Mouse (Mus musculus) neural tube, embryonic 10.5 days (tissue): ENCODE data around the gene Nol4l.

Experiments used
- DNase-seq: peaks from one replicate; pipeline ENCODE4 v3.0.0-alpha.2; 2017; ENCODE audit warnings: low spot score; ENCODE audit errors: extremely low spot score

The Nol4l gene

GRCm38 (mm10) chr2:153529931-153530766 is at the start of gene Nol4l:
TSS of gene Nol4l (minus strand) at chr2:153529971.
- DNase-seq = peak; percentile 68

DNA sequence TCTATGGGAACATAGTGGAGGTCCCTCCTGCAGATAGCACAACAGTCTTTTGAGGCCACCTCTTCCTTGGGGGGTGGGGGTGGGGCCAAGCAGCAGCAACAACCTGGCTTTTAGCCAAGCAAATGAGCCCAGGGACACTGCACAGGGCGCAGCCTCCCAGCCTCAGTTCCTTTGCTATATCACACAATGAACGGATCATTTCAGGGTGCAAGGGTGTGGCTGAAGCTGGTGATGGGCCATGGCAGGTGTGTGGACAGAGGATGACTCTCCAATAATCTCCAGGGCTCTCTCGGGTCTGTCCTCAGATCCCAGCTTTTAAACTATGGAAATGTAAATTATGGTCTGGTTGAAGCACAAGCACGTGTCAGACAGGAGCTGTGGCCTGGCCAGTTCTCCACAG is 47.4 kb upstream of the Nol4l start:
- DNase-seq = no peak

DNA sequence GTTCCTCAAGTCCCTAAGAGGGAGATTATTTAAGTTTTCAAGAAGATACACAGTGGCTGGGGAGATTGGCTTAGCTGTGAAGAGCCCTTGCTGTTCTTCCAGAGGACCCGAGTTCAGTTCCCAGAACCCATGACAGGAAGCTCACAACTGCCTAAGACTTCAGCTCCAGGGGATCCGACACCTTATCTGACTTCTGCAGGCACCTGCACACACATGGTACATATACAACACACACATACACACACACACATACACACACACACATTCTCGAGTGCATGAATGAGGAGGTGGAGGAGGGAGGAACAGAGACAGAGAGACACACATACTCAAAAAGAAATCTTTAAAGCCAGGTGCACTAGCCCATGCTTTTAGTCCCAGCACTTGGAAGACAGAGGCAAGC is 46.4 kb upstream of the Nol4l start:
- no peak for DNase-seq

GRCm38 (mm10) chr2:153575554-153575953 is 45.8 kb upstream of the Nol4l start:
- no peak for DNase-seq

DNA sequence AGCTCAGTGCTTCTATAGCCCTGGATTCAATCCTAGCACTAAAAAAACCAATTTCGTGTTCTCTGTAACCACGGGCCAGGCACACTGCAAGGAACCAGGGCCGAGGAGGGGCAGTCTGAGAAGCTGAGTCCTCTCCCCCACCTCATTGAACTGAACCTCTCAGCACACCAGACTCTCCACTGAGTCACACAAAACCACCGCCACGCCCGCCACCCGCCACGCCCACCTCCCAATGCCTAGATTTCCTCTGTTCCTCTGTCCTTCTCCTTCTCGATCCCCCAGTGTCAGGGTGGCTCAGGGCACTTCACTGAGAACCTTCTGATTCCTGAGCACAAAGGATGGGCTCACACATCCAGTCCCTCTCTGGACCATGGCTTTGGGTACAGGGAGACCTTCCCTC is 43.3 kb upstream of the Nol4l start:
- DNase-seq = no peak

DNA sequence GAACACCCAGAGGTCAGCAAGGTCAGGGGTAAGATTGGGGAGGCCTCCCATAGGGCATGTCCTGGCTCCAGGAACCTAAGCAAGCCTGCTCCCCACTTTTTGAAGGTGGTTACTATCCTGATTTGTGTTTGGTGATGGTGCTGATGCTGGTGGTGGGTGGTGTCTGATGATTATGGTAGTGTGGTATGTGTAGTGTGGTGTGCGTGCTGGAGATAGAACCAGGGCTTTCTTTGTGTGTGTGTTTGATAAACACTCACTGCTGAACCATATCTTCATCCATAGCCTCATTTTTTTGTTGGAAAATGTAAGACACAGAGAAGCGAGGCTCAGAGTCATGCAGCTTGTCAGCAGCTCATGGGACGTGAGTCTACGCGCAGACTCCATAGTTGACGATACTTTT is 38.8 kb upstream of the Nol4l start:
- no peak for DNase-seq

GRCm38 (mm10) chr2:153568013-153568412 is 38.2 kb upstream of the Nol4l start:
- DNase-seq = no peak

GRCm38 (mm10) chr2:153564343-153564742 is 34.6 kb upstream of the Nol4l start:
- no peak for DNase-seq

- DNase-seq = no peak
These were observed 31.8 kb upstream of the Nol4l start for GRCm38 (mm10) chr2:153561564-153561963.

- DNase-seq = peak; percentile 43
These were observed 31.1 kb upstream of the Nol4l start for GRCm38 (mm10) chr2:153560664-153561541.

DNA sequence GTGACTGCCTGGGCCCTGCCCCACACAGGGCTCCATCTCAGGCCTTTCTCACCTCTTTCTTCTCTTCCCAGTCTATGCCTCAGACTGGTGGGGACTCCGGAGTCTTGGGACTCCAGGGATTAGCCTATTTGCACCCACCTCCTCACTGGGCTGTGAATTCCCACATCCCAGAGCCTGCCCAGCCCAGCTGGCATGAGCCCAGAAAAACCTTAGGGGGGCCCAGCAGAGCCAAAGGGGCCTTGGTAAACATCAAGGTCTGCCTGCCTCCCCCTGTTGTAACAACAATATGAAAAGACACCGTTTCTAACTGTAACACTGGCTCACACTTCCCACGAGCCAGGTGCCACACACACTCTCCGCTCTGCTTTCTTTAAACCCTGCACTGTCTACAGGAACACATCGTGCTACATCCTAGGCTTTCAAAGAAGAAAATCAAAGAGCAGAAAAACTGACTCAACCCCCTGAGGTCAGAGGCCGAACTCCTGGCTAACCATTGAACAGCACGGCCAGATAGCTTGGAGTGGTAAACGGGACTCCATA is 29.9 kb upstream of the Nol4l start:
- no peak for DNase-seq

DNA sequence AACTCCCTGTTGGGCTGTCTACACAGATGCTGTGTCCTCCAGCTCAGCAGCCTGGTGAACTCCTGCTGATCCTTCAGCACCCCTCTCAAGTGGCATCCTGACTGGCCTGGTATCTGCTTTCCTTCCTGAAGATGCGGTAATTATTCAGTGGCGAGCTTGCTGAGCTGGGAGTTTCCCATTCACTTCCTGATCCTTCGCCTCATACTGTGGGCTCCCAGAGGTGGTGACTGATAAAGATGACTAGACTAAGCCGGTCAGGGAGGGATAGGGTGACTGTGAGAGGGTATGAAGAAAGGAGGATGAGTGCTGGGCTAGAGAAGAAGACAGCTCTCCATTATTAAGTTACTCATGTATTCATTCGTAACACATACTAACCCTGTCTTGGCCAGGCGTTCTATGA is 28.7 kb upstream of the Nol4l start:
- no peak for DNase-seq

DNA sequence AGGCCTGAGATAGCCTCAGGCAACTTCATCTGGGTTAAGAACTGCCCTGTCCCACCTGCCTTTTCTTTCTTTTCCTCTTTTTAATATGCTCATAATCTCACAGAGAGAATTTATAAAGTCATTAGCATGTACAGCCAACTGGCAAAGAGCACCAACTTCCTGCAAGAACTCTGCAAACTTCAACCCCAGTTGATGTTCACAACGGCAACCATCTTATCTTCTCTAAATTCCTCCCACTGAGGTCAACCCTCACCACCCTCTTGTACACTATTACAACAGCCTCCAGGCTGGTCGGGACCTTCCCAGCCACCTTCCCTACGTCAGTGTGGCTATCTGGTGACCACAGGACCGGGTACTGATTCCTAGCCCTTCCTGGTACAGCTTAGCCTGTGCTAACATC is 27.5 kb upstream of the Nol4l start:
- DNase-seq = no peak

- no peak for DNase-seq
These were observed 26.4 kb upstream of the Nol4l start for GRCm38 (mm10) chr2:153556208-153556607.

GRCm38 (mm10) chr2:153554543-153554942 is 24.8 kb upstream of the Nol4l start:
- DNase-seq = no peak

DNA sequence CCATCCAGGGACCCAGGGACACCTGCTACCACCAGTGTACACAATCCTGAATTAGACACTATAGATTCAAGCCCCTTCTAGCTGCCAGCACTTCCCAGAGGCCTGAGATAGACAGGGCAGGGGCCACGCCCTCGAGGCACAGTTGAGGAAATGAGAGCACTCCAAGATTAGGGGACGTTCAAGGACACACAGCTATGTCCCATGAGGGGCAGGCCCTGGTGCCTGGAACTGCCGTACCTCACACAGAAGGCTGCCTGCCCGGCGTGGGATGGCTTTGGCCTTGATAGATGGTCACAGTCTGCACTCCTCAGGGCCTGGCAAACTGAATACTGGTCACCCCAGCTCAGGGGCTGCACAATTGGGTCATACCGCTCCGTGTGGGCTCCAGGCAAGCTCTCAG is 19.7 kb upstream of the Nol4l start:
- no peak for DNase-seq

DNA sequence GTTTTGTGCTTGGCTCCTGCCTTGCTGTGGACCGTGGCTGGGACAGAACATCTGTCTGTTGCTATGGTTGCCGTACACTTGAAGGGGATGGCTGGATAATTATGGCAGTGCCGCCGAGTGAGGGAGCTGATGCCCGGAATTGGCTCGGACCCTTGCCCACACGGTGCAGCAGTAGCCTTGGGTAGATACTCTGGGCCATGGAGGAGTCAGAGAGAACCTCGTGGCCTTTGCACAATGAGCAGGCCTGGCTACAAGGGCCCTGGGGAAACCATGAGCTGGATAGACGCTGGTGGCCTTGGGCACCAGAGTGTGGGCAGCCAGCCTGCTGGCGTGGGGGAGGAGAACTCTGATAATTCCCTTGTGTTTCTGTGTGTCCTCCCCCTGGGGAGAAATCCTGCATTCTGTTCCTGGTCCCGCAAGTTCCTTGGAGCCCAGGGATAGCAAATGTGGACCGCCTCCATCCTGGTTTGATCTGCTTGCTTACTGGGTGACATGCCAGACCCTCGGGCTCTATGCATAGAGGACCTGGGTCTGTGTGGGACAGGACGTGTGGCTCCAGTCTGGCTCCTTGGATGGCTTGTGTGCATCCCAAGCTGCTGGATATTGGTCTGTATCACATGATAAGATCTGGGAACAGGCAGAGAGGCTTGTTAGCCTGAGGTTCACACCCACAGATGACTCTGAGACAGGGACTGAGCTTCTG is 18.6 kb upstream of the Nol4l start:
- no peak for DNase-seq

DNA sequence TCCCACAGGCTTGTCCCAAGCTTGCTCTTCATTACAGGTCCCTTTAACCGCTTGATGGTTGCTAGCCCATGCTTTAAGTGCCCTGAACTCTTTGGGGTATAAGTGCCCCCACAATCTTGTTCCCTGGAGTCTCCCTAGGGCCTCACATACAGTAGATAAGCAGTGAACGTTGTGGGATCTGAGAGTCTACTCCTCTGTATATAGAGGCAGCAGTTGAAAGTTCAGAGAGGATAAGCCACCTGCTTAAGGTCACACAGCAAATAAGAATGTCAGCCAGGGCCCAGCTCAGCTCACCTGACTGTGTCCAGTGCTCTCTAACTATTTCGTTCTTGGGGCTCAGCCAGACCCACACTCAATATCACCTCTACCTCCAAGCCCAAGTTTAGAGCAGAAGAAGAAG is 17.9 kb upstream of the Nol4l start:
- DNase-seq = no peak

DNA sequence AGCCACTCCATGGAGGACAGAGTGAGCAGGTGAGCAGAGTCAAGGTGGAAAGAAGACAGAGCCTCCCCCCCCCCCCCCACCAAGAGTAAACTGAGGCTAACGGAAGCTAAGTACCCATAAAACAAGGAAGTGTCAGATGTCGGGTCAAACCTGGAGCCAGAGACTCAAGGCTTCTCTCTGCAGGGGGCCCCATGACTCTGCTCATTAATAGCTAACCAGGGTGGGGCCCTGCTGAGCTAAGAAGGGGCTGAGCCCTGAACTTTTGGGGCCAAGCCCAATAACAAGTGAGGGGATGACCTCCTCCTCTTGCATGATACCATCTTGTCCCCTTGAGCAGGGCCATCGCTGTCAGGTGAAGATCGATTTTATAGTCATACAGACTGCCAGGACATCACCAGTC is 17.2 kb upstream of the Nol4l start:
- no peak for DNase-seq

- DNase-seq = no peak
These were observed 16.7 kb upstream of the Nol4l start for GRCm38 (mm10) chr2:153546471-153546870.

GRCm38 (mm10) chr2:153544771-153545170 is 15.0 kb upstream of the Nol4l start:
- no peak for DNase-seq
